Comparison of ENCODE assay signal across 15 mouse cellular contexts in the genomic region with DNA sequence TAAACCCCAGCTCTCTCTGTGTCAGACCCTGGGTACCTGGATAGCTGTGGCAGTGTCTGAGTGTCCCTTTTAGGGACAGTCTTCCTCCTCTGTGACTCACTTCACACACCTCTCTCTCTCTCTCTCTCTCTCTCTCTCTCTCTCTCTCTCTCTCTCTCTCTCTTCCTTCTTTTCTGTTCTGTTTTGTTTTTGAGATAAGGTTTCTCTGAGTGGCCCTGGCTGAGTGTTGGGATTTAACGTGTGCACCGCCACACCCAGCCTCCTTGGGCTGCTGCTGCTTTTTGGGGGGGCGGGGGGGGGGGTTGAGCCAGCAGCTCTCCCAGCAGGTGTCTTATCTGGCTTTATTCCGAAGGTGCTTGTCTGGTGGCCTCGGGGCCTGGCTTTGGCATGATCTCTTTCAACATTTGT. TPM values are rescaled to one million over a fixed set of nuclear protein-coding genes. Genes with fewer than 3 reads are reported as not detected.
DNase-seq lines count a peak whose midpoint lies in the region; ATAC-seq lines count a peak whose summit lies in the region.
"Had no signal": no experiment of that assay in that cellular context is flagged by ENCODE, and none has a peak within 500 bp of the region (broad histone marks: within the 10 kb centered on the region; RNA-seq: fewer than 3 reads in every experiment).

No protein-coding gene starts in this region.

- H3K4me1 ChIP-seq in embryonic facial prominence, embryonic 12.5 days: peaks cover 22% of the 10 kb centered on the region
- peaks cover 34% of the 10 kb centered on the region for H3K4me1 ChIP-seq in embryonic facial prominence, embryonic 10.5 days
- H3K4me1 ChIP-seq in lung, embryonic 15.5 days: peaks cover 24% of the 10 kb centered on the region

- H3K9ac ChIP-seq in embryonic facial prominence, embryonic 12.5 days: no peak overlapping the region
- H3K9ac ChIP-seq in lung, embryonic 15.5 days: no peak overlapping the region
- H3K9ac ChIP-seq: forebrain, embryonic 13.5 days; limb, embryonic 13.5 days; neural tube, embryonic 12.5 days had no signal

- H3K4me2 ChIP-seq in embryonic facial prominence, embryonic 12.5 days (replicated peaks): no peak overlapping the region
- H3K4me2 ChIP-seq in lung, embryonic 15.5 days: no peak overlapping the region
- H3K4me2 ChIP-seq: forebrain, embryonic 13.5 days; limb, embryonic 13.5 days; neural tube, embryonic 12.5 days had no signal

- no peaks in the 10 kb centered on the region for H3K9me3 ChIP-seq in embryonic facial prominence, embryonic 12.5 days
- no peaks in the 10 kb centered on the region for H3K9me3 ChIP-seq in embryonic facial prominence, embryonic 10.5 days
- H3K9me3 ChIP-seq in lung, embryonic 15.5 days: no peaks in the 10 kb centered on the region
- H3K9me3 ChIP-seq: forebrain, embryonic 13.5 days; limb, embryonic 13.5 days; megakaryocyte, embryonic 14.5 days; neural tube, embryonic 12.5 days had no signal

- H3K36me3 ChIP-seq in embryonic facial prominence, embryonic 12.5 days: no peaks in the 10 kb centered on the region
- H3K36me3 ChIP-seq in embryonic facial prominence, embryonic 10.5 days (replicated peaks): peaks cover 15% of the 10 kb centered on the region; the same call in 1 of the 2 replicates
- H3K36me3 ChIP-seq in lung, embryonic 15.5 days: 0 out of 2 replicates have a peak, but pooled peaks cover 3% of the 10 kb centered on the region
- H3K36me3 ChIP-seq: limb, embryonic 13.5 days; neural tube, embryonic 12.5 days had no signal

- peak overlapping the region; percentile 23; the same call in 1 of the 2 replicates for H3K27ac ChIP-seq in embryonic facial prominence, embryonic 12.5 days
- H3K27ac ChIP-seq in embryonic facial prominence, embryonic 10.5 days (replicated peaks): no peak overlapping the region
- H3K27ac ChIP-seq in lung, embryonic 15.5 days: 0 out of 2 replicates have a peak overlapping the region, but pooled peaks have one; percentile 22
- H3K27ac ChIP-seq: forebrain, embryonic 13.5 days; limb, embryonic 13.5 days; neural tube, embryonic 12.5 days had no signal

- no peak for ATAC-seq in embryonic facial prominence, embryonic 12.5 days (ENCODE audit: insufficient number of reproducible peaks, insufficient read depth, low FRiP score, low TSS enrichment)
- ATAC-seq in lung, embryonic 15.5 days (ENCODE audit: borderline replicate concordance, extremely low read depth, low FRiP score, low TSS enrichment): no peak
- ATAC-seq: forebrain, embryonic 13.5 days; hindbrain, embryonic 16.5 days had no signal

- no peak overlapping the region for H3K4me3 ChIP-seq in embryonic facial prominence, embryonic 12.5 days
- no peak overlapping the region for H3K4me3 ChIP-seq in embryonic facial prominence, embryonic 10.5 days
- no peak overlapping the region for H3K4me3 ChIP-seq in lung, embryonic 15.5 days
- H3K4me3 ChIP-seq: forebrain, embryonic 13.5 days; limb, embryonic 13.5 days; megakaryocyte, embryonic 14.5 days; neural tube, embryonic 12.5 days had no signal

- no peaks in the 10 kb centered on the region for H3K27me3 ChIP-seq in embryonic facial prominence, embryonic 12.5 days
- no peaks in the 10 kb centered on the region for H3K27me3 ChIP-seq in embryonic facial prominence, embryonic 10.5 days (replicated peaks; ENCODE audit: low read depth, poor library complexity, severe bottlenecking)
- H3K27me3 ChIP-seq in lung, embryonic 15.5 days: no peaks in the 10 kb centered on the region
- H3K27me3 ChIP-seq: forebrain, embryonic 13.5 days; limb, embryonic 13.5 days; megakaryocyte, embryonic 14.5 days; neural tube, embryonic 12.5 days had no signal

- WGBS in embryonic facial prominence, embryonic 12.5 days: 38% methylated on average over 5 of the region's 5 CpGs
- 49% methylated on average over 5 of the region's 5 CpGs for WGBS in embryonic facial prominence, embryonic 10.5 days
- WGBS in lung, embryonic 15.5 days: 22% methylated on average over 5 of the region's 5 CpGs

- DNase-seq in embryonic facial prominence, embryonic 10.5 days (ENCODE audit: low spot score): no peak
- no peak for DNase-seq in lung, postnatal 4 days
- peak; percentile 51 for DNase-seq in induced T-regulatory cell, adult 2 months (ENCODE audit: low read depth)
- DNase-seq in naive thymus-derived CD4-positive, alpha-beta T cell, adult 2 months (ENCODE audit: low read depth): peak; percentile 37
- no peak for DNase-seq in right cerebral cortex, adult 2 months (ENCODE audit: low spot score in 2 of 2)
- DNase-seq in layer of hippocampus, postnatal 14 days (ENCODE audit: low spot score in 2 of 2): no peak
- DNase-seq: cerebellum, adult 9-10 months; kidney, postnatal 14 days had no signal

RNA-seq across cellular contexts. Expression of gene Znrf1, which starts 29.9 kb away (rescaled TPM):
- 79.5 TPM in 2 replicates for polyA plus RNA-seq in embryonic facial prominence, embryonic 12.5 days (2016; fragmentation: Nextera tagmentation; extraction: Ambion mirVana)
- 32.0 and 36.3 TPM in 2 replicates for polyA plus RNA-seq in embryonic facial prominence, embryonic 10.5 days (2016; fragmentation: Nextera tagmentation; extraction: Ambion mirVana)
- 31.5 and 35.2 TPM in 2 replicates for polyA plus RNA-seq in lung, embryonic 15.5 days (2015; fragmentation: Nextera tagmentation; extraction: Ambion mirVana)
- total RNA-seq in layer of hippocampus, postnatal 14 days (2021): 100 to 1,000 TPM; 116 to 123 TPM

RNA-seq across cellular contexts. Expression of gene Wdr59, which starts 43.9 kb away (rescaled TPM):
- polyA plus RNA-seq in embryonic facial prominence, embryonic 12.5 days (2016; fragmentation: Nextera tagmentation; extraction: Ambion mirVana): 7.8 and 8.1 TPM in 2 replicates
- polyA plus RNA-seq in embryonic facial prominence, embryonic 10.5 days (2016; fragmentation: Nextera tagmentation; extraction: Ambion mirVana): 5.4 and 6.6 TPM in 2 replicates
- polyA plus RNA-seq in lung, embryonic 15.5 days (2015; fragmentation: Nextera tagmentation; extraction: Ambion mirVana): 5.3 and 6.0 TPM in 2 replicates
- total RNA-seq in layer of hippocampus, postnatal 14 days (2021): 10 to 100 TPM; 26.6 to 28.3 TPM

Comparison
In these comparisons a context has a peak if more than half of its experiments do, and no peak if none do; other contexts are left out.
1. DNase-seq: peak in induced T-regulatory cell, adult 2 months (single experiment) and naive thymus-derived CD4-positive, alpha-beta T cell, adult 2 months (single experiment); none in embryonic facial prominence, embryonic 10.5 days (single experiment), lung, postnatal 4 days (0 of 2), right cerebral cortex, adult 2 months (0 of 2) and layer of hippocampus, postnatal 14 days (0 of 2).